Mouse (Mus musculus) gastrocnemius, postnatal 4 days (tissue): ENCODE results near the gene Dclk3. TPM values are rescaled to one million over a fixed set of nuclear protein-coding genes. Genes with fewer than 3 reads are reported as not detected.

Experiments
- DNase-seq, 2 experiments: peaks; one replicate each; pipeline ENCODE4 v3.0.0; 2021 to 2022; ENCODE audit warnings: low spot score in 2 of 2, mixed read lengths in 2 of 2
- long read RNA-seq, 2 experiments: library from polyadenylated mRNA; stranded (forward); transcript quantifications; one replicate each; pipeline ENCODE4 v2.0.0; 2021
- total RNA-seq, 2 experiments: library from RNA; stranded (reverse); gene quantifications; 2 replicates each; pipeline ENCODE4 v1.2.3; 2021

Gene Dclk3
- 1 to 10 TPM; 1.5 to 1.7 TPM for total RNA-seq
- long read RNA-seq, experiment 1, partial matches to known transcripts: 0 of 5 reads
- long read RNA-seq, experiment 1, other reads (novel, unspliced or antisense): 1 of 5 reads
- long read RNA-seq, experiment 2, partial matches to known transcripts: 0 of 4 reads
- long read RNA-seq, experiment 2, other reads (novel, unspliced or antisense): 0 of 4 reads

DNA sequence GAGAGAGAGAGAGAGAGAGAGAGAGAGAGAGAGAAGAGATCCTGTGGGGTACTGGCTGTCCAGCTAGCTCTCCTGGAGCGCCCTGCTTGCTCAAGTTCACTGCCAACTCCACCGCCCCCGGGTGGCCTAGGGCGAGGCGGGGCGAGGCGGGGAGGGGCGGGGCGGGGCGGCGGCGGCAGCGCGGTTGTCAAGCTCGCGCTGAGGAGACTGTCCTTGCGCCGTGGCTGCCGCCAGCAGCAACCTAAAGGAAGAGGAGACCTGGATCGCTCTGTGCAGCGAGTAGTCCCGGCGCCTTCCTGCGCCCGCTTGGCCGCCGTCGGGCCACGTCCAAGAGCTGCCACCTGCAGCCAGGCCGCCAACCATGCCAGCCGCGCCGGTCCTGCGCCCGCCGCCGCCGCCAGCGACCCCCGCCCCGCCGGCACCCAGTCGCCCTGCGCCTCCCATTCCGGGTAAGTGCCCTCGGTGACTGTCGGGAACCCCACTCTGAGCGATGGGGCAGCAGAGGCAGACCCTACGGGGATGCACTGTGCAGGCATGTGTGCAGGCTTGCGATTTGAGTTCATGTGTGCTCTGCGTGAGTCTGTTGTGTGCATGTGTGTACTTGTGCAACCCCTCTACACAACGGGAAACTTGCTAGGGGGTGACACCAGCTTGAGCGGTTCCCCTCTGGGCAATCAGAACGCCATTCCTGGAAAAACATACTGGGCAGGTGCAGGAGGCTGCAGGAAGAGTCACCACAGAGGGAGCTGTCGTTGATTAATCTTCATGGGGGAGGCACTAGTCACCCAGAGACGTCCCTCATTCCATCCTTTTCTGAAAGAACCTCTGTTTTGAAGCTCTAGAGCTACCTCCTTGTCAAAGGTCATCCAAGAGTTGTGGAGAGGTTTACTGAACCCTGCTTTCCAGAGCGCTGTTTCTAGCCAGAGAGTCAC is at the start of gene Dclk3:
Gene Dclk3 (plus strand): TSS at position 178 of the 932 bp plus-strand sequence.
- DNase-seq: peak in 1 of 2 experiments; percentile 36

DNA sequence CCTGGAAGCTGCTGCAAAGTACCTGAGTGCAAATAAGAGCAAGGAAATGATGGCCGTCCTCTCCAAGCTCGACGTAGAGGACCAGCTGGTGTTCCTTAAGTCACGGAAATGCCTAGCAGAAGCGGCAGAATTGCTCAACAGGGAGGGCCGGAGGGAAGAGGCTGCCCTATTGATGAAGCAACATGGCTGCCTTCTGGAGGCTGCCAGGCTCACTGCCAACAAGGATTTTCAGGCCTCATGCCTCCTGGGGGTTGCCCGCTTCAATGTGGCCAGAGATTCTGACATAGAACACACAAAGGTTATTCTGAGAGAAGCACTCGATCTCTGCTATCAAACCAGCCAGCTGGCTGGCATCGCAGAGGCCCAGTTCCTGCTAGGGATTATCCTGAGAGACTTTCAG is 48.9 kb upstream of the Dclk3 start:
- DNase-seq: no peak

DNA sequence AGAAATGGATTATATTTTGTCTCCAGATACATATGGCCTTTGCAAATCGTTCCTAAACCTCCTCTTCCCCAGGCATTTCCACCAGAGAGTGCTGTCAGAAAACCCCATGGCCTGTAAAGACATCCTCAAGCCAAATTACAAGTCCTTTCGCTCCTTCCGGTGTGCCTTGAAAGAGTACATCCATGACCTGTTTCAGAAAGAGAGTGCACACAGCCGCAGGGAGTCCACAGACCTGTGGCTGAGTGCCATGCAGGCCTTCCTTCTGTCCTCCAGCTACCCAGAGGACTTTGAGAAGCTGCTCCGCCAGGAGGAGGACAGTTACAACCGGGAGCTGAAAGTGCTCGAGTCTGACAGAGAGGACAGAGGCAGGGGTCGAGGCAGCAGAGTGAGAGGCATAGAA is 47.8 kb upstream of the Dclk3 start:
- DNase-seq: no peak

DNA sequence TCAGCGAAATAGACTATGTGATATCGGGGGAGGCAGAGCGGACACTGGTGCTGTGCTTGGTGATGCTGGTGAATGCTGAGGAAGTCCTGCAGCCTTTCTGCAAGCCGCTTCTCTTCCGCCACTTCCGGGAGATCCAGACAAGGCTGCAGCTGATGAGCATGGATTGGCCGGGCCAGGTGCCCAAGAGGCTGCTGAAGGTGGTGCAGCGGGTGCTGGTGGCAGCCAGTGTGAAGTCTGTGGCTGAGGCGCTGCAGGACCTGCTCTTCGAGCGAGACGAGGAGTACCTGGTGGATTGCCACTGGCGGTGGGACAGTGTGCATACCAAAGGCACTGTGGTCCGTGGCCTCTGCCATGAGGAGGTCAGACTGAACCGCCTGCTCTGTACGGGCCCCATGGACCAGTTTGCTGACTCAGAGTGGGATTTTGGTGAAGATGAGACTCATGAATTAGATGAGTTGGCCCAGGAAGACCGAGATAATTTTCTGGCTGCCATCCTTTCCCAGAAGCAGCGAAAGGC is 46.9 kb upstream of the Dclk3 start:
- no peak for DNase-seq

DNA sequence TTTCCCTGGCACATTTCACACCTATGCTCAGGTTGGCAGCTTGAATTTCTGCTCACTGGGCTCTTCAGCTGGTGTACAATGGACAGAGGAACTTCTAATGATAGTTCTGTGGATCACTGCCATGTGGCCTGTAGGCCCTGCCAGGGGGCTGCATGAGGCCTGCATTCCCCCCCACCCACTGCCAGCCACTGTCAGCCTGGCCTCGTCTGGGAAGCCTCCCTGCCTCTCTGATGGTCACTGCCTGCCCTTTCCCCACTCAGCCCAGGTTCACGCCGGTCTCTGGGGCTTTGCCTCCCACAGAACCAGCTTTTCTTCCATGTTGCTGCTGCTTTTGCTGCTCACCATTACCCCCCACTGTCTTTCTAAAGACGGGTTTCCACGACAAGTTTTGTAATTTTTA is 43.6 kb upstream of the Dclk3 start:
- DNase-seq: no peak

DNA sequence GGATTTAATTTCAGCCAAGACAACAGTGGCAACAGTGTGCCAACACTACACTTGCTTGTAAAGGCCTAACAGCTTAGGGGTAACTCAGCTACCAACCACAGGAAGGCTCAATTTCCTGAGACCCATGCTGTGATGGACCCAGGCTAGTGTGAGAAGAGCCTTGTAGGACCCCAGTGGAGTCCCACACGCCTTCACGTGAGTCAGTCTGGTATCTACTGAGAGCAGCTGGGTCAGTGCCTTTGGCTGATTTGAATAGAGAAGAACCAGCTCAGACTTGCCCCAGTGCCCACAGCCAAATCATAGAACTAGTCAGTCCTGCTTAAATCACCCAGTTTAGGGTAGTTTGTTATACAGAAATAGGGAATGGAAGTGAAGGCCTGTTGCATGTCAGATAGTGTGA is 40.8 kb upstream of the Dclk3 start:
- no peak for DNase-seq

GRCm38 (mm10) chr9:111400089-111400488 is 38.8 kb upstream of the Dclk3 start:
- no peak for DNase-seq

DNA sequence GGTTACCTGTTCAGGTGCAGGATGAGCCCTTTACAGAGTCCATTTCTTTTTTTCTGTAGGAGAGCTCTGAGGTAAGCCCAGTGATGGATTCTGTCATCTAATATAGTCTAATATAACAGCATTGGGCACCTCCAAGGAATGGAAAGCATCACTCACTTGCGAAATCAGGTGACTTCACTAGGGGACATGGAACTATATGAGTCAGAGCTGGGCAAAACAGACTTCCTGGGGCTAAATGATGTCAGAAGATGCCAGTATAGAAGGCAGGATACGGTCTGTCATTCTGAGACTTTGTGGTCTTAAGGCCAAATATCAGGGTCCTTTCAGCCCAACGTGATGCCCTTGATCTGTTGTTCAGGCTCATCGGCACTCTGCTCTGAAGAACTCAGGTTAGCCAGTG is 35.7 kb upstream of the Dclk3 start:
- DNase-seq: no peak

GRCm38 (mm10) chr9:111404346-111405079 is 34.4 kb upstream of the Dclk3 start:
- DNase-seq: no peak

- no peak for DNase-seq
Observed at GRCm38 (mm10) chr9:111405080-111405428, 33.8 kb upstream of the Dclk3 start.

DNA sequence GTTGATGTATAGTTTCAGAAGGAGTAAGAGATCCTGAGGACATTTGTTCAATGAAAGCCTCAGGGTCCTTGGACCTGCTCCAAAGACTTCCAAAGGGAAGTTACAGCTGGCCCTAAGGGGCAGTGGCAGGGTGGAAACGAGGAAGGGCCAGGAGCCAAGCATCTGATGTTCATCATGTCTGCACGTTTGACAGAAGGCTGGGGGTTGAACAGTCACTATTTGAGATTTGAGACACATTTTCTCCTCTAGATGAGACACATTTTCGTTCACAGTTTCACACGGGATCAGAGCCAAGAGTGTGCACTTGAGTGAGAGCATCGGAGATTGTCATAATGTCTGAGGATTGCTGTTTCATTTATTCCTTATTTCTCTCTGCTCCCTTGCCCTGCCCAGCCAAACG is 30.9 kb upstream of the Dclk3 start:
- DNase-seq: no peak

DNA sequence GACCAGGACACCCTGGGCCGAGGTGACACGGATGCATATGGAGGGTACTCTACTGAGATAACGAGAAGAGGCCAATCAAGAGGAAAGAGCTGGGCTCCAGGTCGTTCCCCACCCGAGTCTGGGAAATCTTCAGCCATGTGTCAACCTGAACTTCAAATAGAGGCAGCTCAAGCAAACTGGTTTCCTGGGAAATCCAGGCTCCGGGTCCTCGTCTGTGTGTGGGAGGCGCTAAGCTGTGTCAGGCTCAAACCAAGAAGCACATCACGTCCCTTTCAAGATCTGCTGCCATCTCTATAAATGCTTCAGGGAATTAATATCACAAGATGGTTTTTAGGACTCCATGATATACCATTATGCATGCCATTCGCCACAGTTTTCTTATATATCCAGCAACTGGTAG is 30.5 kb upstream of the Dclk3 start:
- no peak for DNase-seq

- DNase-seq: no peak
Observed at GRCm38 (mm10) chr9:111412471-111413160, 26.3 kb upstream of the Dclk3 start.

- DNase-seq: no peak
Observed at GRCm38 (mm10) chr9:111421862-111422261, 17.0 kb upstream of the Dclk3 start.

- no peak for DNase-seq
Observed at GRCm38 (mm10) chr9:111422567-111422966, 16.3 kb upstream of the Dclk3 start.

GRCm38 (mm10) chr9:111425113-111425512 is 13.8 kb upstream of the Dclk3 start:
- no peak for DNase-seq

DNA sequence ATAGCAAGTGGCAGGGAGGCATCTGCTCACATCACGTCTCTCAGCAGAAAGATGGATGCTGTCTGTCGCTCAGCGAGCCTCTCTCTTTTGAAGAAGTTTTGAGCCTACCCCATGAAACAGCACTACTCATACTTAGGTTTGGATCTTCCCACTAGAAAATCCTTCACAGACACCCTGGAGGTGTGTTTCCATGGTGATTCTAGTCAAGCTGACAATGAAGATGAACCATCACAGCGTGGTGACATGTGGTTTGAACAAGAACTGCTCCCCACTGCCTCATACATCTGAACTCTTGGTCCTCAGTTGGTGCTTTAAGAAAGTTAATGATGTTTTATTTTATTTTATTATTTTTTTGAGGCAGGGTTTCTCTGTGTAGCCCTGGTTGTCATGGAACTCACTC is 12.9 kb upstream of the Dclk3 start:
- DNase-seq: no peak

GRCm38 (mm10) chr9:111427891-111428555 is 10.9 kb upstream of the Dclk3 start:
- no peak for DNase-seq

DNA sequence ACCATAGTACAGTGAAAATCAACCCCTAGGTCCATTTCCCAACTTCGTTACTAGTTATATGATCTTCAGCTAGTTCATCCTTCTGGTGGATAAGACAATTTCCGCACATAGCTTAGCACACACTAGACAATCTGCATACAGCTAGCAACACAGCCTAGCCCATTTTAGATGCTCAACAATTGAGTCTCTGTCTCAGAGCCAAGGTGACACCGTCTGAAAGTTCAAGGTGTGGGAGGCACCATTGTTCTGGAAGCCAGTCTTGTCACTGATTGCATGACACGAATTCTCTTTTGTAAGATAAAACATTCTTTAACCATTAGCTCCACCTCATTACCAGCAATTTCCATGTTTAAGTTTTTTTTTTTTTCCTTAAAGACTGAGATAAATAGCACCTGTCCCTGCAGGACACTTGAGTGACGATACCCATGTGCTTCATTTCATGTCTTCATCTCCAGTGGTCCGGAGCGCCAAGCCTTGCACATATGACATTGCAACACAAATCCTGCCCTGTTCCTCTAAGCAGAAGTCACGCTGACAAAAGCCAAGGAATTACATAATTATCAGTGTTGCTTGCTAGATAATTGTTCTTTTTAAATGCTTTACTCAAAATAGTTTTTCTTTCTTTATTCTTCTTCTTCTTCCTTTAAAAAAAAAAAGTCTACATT is 10.1 kb upstream of the Dclk3 start:
- no peak for DNase-seq

- DNase-seq: no peak
Observed at GRCm38 (mm10) chr9:111429363-111429750, 9.5 kb upstream of the Dclk3 start.
